Mouse (Mus musculus) spleen, adult 2 months (tissue): ENCODE results near the gene Camk1d.

ENCODE experiments used
- CTCF ChIP-seq: fragments of 200-500 bp; IDR thresholded peaks from 2 replicates; pipeline ENCODE4 v1.5.1; 2011; ENCODE audit warnings: mild to moderate bottlenecking, inconsistent platforms; ENCODE audit not compliant: insufficient read depth, insufficient read length, insufficient replicate concordance; ENCODE audit errors: extremely low read depth
- POLR2A ChIP-seq: fragments of 200-500 bp; IDR thresholded peaks from 2 replicates; pipeline ENCODE4 v1.6.1; 2011; ENCODE audit warnings: low read depth, low read length, inconsistent platforms

DNA sequence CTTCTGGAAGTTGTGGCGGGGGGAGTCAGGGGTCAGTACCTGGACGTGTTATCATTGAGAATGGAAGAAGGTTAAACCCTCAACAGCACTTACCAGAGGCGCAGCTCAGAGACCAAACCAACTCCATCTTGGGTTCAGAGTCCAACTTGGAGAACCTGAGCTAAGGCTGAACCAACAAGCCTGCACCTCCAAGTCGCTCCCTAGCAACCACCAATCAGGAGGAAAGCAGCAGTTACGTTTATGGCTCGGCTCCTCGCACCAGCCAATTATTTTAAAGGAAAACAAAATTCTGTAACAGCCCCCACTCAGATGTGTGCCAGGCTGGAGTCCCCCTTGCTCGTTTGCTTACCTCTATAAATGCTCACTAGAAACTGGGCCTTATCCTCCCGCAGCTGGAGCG lies 44.2 kb downstream of the Camk1d start:
- TF ChIP-seq CTCF (no peak), POLR2A (no peak)
